Mouse (Mus musculus) adrenal gland, postnatal 14 days (tissue): ENCODE measurements around the gene Hoxc9. TPM values are rescaled to one million over a fixed set of nuclear protein-coding genes. Genes with fewer than 3 reads are reported as not detected.

ENCODE experiments used
- DNase-seq: peaks from one replicate; pipeline ENCODE4 v3.0.0; 2021; ENCODE audit warnings: mixed read lengths
- microRNA-seq, 2 experiments: library from miRNA; unstranded; fragments of <30 nt; microRNA quantifications; one replicate each; pipeline ENCODE4 v1.2.0; 2021
- total RNA-seq: library from RNA; stranded (reverse); gene quantifications from 2 replicates; pipeline ENCODE4 v1.2.3, GENCODE M21; 2021

The Hoxc9 gene
- total RNA-seq, 1 experiment from 2014 or later = 2.1 TPM

GRCm38 (mm10) chr15:103020899-103021418, 44.7 kb downstream of the Hoxc9 start:
- peak; percentile 46 for DNase-seq

GRCm38 (mm10) chr15:103021544-103021943, 45.3 kb downstream of the Hoxc9 start:
- DNase-seq = no peak

- DNase-seq = no peak
These were observed 47.9 kb downstream of the Hoxc9 start for GRCm38 (mm10) chr15:103024131-103024530.

- peak; percentile 38 for DNase-seq
These were observed 51.3 kb downstream of the Hoxc9 start for GRCm38 (mm10) chr15:103027266-103028235.

- no peak for DNase-seq
These were observed 52.8 kb downstream of the Hoxc9 start for GRCm38 (mm10) chr15:103028916-103029512.

- DNase-seq = no peak
These were observed 53.9 kb downstream of the Hoxc9 start for GRCm38 (mm10) chr15:103030142-103030541.

GRCm38 (mm10) chr15:103032167-103032566, 55.9 kb downstream of the Hoxc9 start:
- DNase-seq = no peak

GRCm38 (mm10) chr15:103032646-103033575, 56.7 kb downstream of the Hoxc9 start:
- peak; percentile 31 for DNase-seq

- peak; percentile 79 for DNase-seq
These were observed 58.0 kb downstream of the Hoxc9 start for GRCm38 (mm10) chr15:103034043-103034806.

Small RNA genes within 50 kb of the gene (microRNA-seq; reads per million reads assigned to microRNA genes)
- gene Mir196a-2 = 216 to 276 reads per million in 2 experiments
- gene Mir615 = 988 to 1,832 reads per million in 2 experiments

Other genes with a start within 250 kb of the Hoxc9 start
- not detected in 2 replicates for gene Hoxc13, start 55.3 kb upstream of the Hoxc9 start, total RNA-seq
- not detected in 2 replicates for gene Hoxc12, start 39.7 kb upstream of the Hoxc9 start, total RNA-seq
- gene Hoxc11, start 22.0 kb upstream of the Hoxc9 start, total RNA-seq = not detected in 2 replicates
- 0.19 and 1.1 TPM in 2 replicates for gene Hoxc10, start 9.6 kb upstream of the Hoxc9 start, total RNA-seq
- gene Hoxc5, start 9.0 kb upstream of the Hoxc9 start, total RNA-seq = 6.9 and 7.4 TPM in 2 replicates
- 19.2 and 20.1 TPM in 2 replicates for gene Hoxc8, start 14.2 kb downstream of the Hoxc9 start, total RNA-seq
- 37.4 and 43.2 TPM in 2 replicates for gene Hoxc6, start 21.8 kb downstream of the Hoxc9 start, total RNA-seq
- 6.8 and 7.7 TPM in 2 replicates for gene Hoxc4, start 42.5 kb downstream of the Hoxc9 start, total RNA-seq
- 10.9 and 17.6 TPM in 2 replicates for gene Smug1, start 190.7 kb downstream of the Hoxc9 start, total RNA-seq